Mouse (Mus musculus) subcutaneous adipose tissue, adult 2 months (tissue): ENCODE results near the gene Olfr1383. TPM values are rescaled to one million over a fixed set of nuclear protein-coding genes. Genes with fewer than 3 reads are reported as not detected.

ENCODE experiments used
- polyA plus RNA-seq: library from polyadenylated mRNA; depleted of rRNA; stranded (reverse); fragments of >200 nt; gene quantifications from 2 replicates; pipeline ENCODE4 v1.2.3, GENCODE M21; 2012; ENCODE audit warnings: low replicate concordance; rRNA removed

Olfr1383 gene
- not detected in 2 replicates for polyA plus RNA-seq

GRCm38 (mm10) chr11:49519348-49519747 lies at the start of gene Olfr1383:
Olfr1383 (plus strand) TSS chr11:49519648.

DNA sequence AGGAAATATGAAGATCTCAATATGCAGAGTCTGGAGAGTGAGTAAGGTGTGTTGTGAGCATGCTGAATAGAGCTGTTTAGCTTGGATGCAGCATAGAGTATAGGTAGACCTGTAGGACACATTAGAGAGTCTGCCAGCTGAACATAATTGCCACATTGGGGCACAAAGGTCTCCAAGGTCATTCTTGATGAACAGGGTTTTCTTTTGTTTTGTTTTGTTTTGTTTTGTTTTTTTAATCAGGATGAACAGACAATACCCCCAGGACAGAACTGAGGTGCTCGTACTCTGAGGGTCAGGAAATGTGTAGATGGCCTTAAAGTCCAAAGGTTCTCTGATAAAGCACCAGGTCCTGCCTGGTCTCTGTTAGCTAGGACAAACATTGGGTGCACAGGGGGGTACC lies 30.7 kb upstream of the Olfr1383 start, which contains the start of gene Olfr1385:
Gene Olfr1385, plus strand, starts transcription at position 301 of the 400 bp plus-strand sequence.

GRCm38 (mm10) chr11:49527947-49528346 lies 8.5 kb downstream of the Olfr1383 start, which contains the start of gene Olfr1382:
Olfr1382 (plus strand) TSS chr11:49528247.

DNA sequence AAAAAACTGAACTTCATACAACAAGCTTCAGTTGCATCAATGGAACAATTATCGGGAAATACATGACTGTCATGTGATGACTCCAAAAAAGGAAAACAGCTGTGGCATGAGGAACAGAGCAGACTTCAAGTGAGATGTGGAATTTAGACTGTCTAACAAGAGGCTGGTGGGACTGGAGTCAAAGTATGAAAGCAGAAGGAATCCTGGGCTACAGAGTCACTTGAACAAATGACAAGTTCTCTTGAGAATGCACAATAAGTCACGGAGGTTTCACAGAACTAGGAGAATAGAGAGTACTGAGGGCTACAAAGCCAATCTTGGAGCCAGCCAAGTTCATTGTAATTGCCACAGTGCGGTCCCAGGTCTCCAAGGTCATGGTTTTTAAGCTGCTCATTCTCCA lies 23.7 kb downstream of the Olfr1383 start, which contains the start of gene Olfr1381:
Gene Olfr1381, plus strand, starts transcription at position 301 of the 400 bp plus-strand sequence.

DNA sequence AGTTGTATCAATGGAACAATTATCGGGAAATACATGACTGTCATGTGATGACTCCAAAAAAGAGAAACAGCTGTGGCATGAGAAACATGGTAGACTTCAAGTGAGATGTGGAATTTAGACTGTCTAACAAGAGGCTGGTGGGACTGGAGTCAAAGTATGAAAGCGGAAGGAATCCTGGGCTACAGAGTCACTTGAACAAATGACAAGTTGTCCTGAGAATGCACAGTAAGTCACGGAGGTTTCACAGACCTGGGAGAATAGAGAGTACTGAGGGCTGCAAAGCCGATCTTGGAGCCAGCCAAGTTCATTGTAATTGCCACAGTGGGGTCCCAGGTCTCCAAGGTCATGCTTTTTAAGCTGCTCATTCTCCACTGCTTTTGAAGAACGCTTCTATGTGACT lies 37.1 kb downstream of the Olfr1383 start, which contains the start of gene Olfr1380:
Gene Olfr1380, plus strand, starts transcription at position 301 of the 400 bp plus-strand sequence.

Other genes starting within 250 kb of the Olfr1383 start
- gene Olfr1393, start 241.3 kb upstream of the Olfr1383 start, polyA plus RNA-seq, result 0.19 and 0.28 TPM in 2 replicates
- gene Olfr1392, start 234.4 kb upstream of the Olfr1383 start, polyA plus RNA-seq, result 0.06 and 0.17 TPM in 2 replicates
- not detected in 2 replicates for gene Olfr10, start 214.9 kb upstream of the Olfr1383 start, polyA plus RNA-seq
- not detected in 2 replicates for gene Olfr1391, start 196.9 kb upstream of the Olfr1383 start, polyA plus RNA-seq
- gene Olfr1390, start 184.5 kb upstream of the Olfr1383 start, polyA plus RNA-seq, result not detected in 2 replicates
- gene Olfr1389, start 96.6 kb upstream of the Olfr1383 start, polyA plus RNA-seq, result not detected in 2 replicates
- gene Olfr1388, start 83.0 kb upstream of the Olfr1383 start, polyA plus RNA-seq, result 0.50 and 2.1 TPM in 2 replicates
- gene Olfr1387, start 64.3 kb upstream of the Olfr1383 start, polyA plus RNA-seq, result not detected in 2 replicates
- not detected in 2 replicates for gene Olfr1386, start 54.6 kb upstream of the Olfr1383 start, polyA plus RNA-seq
- not detected in 2 replicates for gene Olfr1385, start 30.6 kb upstream of the Olfr1383 start, polyA plus RNA-seq
- not detected in 2 replicates for gene Olfr1384, start 12.9 kb upstream of the Olfr1383 start, polyA plus RNA-seq
- gene Olfr1382, start 8.6 kb downstream of the Olfr1383 start, polyA plus RNA-seq, result not detected in 2 replicates
- not detected in 2 replicates for gene Olfr1381, start 23.8 kb downstream of the Olfr1383 start, polyA plus RNA-seq
- gene Olfr1380, start 37.2 kb downstream of the Olfr1383 start, polyA plus RNA-seq, result not detected in 2 replicates
- gene Flt4, start 89.6 kb downstream of the Olfr1383 start, polyA plus RNA-seq, result 10.8 and 19.1 TPM in 2 replicates
- 1.1 and 2.2 TPM in 2 replicates for gene Scgb3a1, start 144.0 kb downstream of the Olfr1383 start, polyA plus RNA-seq
- 8.4 and 17.1 TPM in 2 replicates for gene Cnot6, start 193.1 kb downstream of the Olfr1383 start, polyA plus RNA-seq